Mouse (Mus musculus) layer of hippocampus, postnatal 25 days (tissue): ENCODE measurements around the gene Rai1. TPM values are rescaled to one million over a fixed set of nuclear protein-coding genes. Genes with fewer than 3 reads are reported as not detected.

ENCODE experiments used
- DNase-seq, 2 experiments: peaks; one replicate each; pipeline ENCODE4 v3.0.0; 2022; ENCODE audit warnings: mixed read lengths in 2 of 2, low spot score in 1 of 2; ENCODE audit errors: extremely low spot score in 1 of 2
- total RNA-seq, 2 experiments: library from RNA; stranded (reverse); gene quantifications; 2 replicates each; pipeline ENCODE4 v1.2.3; 2021

Rai1 gene
- total RNA-seq = 10 to 100 TPM; 60.2 to 76.4 TPM

DNA sequence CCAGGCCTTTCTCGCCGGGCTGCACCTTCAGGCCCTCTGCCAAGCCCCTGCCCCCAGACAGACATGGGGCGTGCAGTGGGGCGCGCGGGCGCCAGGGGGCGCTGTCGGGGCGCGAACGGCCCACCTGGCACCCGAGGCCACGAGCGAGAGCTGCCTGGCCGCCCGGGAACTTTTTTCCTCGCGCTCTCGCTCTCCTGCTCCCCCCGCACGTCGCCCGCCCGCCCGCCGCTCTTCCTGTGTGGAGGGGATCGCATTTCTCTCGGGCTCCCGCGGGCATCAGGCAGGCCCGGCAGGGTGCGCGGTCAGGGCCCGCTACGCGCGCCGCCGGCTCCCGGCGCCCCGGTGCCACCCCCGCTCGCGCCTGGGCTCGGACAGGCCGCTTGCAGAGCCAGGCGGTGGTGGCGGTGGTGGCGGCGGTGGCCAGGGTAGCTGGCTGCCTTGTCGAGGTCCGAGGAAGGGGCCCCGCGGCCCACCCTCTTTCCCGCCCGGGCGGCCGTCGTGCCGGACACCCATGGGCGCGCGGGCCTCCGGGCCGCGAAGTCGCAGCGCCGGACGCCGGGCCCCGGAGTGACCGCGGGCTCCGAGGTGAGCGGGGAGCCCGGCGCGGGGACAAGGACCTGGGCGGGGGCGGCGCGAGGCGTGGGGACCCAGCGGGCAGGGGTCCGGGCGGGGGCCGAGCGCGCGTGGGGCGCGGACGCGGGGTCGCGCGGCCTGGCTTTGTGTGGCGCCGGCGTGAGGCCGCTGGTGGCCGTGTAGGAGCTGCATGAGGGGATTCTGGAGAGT lies at the start of gene Rai1:
TSS of gene Rai1 (plus strand) at position 204 of the 783 bp plus-strand sequence.
- DNase-seq = peak; percentile 94 to 96

DNA sequence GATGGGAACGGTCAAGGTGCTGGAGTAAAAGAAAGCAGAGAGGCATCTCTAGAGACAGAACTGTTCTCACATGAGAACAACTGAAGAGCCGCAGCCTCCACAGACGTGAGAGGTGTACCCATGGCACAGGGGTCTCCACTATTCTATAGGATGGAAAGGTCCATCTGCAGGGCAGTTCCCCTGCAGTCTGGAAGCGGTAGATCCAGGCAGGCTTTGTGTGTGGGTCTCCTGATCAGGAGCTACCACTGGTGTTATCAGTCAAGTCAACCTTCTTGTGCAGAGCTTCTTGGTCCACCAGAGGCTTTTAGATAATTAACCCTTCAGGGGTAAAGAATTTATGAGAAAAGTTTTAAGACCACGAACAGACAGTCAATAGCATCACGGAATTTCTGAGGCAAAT lies 48.3 kb upstream of the Rai1 start:
- DNase-seq = no peak

DNA sequence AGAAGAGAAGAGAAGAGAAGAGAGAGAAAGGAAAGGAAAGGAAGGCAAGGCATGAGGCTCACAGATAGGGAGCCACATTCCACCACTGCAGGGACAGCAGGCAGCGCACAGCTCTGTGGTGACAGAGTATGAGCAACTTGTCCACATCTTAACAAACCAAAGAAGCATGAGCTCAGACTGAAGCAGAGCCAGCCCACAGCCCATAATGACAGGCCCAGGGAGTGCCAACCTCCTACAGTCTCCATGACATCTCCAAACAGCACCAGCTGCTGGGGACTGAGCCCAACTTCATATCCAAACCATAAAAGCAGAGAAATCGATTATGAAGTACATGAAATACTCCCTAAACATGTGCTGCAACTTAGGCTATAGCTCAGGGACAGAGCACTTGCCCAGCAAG lies 46.8 kb upstream of the Rai1 start:
- no peak for DNase-seq

DNA sequence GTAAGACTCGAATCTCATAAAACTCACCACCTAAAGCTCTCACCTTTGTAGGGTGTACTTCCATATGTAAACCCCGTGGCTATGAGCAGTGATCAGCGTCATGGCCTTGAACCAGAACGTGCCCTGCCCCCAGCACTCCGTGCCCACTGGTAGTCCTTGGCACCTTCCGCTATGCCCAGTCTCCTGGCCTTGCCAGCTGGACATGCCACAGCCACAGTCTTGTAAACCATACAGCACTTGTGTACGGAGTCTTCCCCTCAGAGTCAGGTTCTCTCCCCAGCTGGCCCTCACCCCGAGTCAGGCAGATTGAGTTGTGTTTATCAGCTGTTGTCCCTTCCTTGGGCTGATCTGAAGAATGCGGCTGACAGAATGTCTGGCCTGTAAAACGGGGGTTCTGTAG lies 46.4 kb upstream of the Rai1 start:
- DNase-seq = no peak

DNA sequence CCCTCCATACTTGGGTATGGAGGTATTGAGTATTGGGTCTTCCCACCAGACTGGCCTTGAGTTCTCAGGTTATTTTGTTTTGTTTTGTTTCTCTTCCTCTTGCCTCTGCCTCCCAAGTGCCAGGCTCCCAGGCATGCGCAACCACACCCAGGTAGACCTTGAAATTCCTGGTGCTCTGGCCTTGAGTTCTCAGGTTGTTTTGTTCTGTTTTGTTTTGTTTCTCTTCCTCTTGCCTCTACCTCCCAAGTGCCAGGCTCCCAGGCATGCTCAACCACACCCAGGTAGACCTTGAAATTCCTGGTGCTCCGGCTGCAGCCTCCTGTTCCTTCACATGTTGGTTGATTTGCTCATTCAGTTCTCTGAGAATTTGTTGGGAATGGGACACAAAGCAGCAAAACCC lies 44.8 kb upstream of the Rai1 start:
- no peak for DNase-seq

DNA sequence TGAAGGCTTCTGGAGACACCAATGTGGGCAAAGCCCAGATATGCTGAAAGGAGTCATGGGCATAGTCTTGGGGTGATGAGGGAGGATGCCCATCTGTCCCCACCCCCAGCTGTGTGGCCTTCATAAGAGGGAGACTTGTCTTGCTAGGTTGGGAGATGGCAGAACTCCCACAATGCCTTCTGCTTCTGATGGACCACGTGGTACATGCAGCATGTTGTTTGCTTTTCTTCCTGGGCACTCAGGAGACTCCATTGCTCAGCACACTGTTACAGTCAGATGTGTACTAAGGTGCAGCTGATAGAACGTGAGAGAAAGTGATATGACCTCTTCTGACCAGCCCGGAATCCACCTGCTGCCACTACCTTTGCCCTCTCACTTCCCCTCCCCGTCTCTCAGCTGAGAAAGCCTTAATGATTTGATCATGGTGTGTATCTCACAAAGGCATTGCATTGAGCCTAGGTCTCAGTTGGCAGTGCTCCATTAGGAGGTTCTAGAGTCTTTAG lies 43.3 kb upstream of the Rai1 start:
- DNase-seq = no peak

DNA sequence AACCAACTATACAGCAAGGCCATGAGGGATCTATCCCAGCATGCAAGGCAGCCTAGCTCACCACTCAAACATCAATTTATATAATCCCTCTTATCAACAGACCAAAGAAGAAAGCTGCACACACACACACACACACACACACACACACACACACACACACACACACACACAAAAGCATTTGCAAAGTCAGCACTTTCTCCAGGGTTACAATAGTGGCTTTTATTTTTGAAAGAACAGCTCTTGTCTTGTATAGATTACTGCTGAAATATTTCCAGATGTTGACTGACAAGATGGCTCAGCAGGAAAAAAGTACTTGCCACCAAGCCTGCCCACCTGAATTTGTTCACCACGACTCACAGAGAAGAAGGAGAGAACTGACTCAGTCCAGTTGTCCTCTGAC lies 39.5 kb upstream of the Rai1 start:
- no peak for DNase-seq

DNA sequence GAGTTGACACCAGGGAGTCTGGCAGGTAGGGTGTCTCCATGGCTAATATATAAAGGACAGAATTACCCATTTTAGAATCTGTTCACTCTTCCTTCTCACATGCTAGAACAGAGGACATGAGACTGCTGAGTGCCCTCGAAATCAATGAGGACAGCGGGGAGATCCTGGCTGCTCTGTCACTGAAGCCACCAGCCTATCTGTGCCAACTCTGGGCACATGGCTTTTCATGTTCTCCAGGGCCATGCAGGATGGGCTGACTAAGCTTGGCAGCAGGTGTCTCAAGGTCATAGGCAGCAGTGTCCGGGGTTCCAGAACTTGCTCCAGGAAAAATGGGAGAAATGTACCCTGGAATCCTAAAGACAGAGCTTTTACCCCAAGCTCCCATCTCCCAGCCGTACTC lies 37.2 kb upstream of the Rai1 start:
- no peak for DNase-seq

DNA sequence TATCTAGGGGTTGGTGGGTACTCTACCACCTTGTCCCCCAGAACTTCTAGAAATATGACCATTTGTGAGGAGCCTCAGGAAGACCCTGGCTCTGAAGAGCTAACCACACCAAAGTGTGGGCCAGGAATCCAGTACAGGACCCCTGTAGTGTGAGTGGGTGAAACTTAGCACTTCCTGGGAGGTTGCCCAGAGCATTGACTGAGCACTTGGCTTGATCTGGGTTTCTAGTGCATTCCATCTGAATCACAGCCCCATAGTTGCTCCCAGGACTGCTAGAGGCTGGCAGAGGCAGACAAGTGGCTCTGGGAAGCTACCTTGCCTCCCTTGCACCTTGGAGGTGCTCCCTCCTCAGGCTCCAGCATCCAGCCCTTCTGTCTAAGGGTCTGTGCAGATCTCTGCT lies 36.2 kb upstream of the Rai1 start:
- DNase-seq = no peak

DNA sequence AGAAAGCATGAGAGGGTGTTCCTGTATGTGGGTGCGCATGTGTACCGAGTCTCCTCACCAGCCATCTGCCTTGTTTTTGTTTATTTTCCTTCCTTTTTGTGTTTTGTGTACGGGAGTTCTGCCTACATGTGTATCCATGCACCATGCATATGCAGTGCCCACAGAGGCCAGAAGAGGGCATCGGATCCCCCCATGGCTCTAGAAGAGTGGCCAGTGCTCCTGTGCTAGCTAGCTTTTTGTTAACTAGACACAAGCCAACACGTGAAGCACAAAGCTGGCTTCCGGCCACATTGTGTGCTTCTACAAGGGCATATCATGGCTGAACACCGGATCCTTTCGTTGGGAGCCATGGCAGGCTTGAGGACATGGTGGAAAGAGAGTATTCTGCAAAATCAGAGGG lies 34.2 kb upstream of the Rai1 start:
- DNase-seq = peak in 1 of 2 experiments; percentile 53

DNA sequence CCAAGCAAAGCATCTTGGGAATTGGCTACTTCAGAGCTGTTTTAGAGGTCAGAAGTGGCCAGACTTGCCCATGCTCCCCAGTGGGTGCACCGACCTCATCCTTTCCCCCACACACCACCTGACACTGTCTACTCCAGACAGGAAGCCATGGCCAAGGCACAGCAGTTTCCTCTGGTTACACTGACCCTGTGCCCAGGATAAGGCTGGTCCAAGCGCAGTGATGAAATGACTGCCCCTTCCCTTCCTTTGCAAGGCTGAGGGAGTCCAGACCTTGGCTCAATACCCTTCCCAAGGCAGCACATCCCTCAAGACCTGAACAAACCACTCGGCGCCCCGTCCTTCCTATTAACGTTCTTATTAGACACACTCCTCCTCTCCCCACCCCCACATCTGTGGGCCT lies 33.6 kb upstream of the Rai1 start:
- no peak for DNase-seq

DNA sequence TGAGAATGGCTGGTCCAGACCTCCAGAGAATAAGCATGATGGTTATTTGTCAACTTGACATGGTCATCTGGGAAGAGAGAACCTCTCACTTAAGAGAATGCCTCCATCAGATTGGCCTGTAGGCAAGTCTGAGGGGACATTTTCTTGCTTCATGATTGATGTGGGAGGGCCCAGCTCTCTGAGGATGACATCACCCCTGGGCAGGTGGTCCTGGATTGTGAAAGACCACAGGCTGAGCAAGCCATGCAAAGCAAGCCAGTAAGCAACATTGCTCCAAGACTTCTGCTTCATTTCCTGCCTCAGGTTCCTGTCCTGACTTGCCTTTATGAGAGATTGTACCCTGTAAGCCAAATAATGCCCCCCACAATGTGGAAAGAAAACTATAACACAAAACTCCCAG lies 31.7 kb upstream of the Rai1 start:
- DNase-seq = no peak

DNA sequence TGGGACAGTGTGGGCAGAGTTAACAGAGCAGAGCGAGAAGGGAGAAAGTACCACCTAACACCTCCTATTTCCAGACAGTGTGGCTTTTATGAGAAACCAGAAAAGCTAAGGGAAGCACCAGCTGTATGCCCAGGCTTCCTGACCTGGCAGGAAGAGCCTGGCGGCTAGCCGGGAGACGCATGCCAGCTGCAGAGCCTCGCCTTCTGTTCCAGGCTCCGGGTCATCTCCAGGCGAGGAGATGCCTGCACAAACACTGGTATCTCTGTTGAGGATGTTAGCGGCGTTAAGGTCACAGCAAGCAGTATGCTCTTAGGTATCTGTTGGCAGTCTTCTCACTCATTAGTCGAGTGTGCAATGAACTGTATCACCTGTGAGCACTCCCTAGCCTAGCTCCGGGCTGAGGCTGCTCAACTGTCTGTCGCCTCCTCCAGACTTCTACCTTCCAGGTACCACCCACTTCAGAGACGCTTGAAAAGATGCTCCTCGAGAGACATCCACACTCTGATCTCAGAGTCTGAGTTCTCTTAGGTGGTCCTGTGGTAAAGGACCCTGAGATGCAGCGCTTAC lies 30.8 kb upstream of the Rai1 start:
- no peak for DNase-seq

DNA sequence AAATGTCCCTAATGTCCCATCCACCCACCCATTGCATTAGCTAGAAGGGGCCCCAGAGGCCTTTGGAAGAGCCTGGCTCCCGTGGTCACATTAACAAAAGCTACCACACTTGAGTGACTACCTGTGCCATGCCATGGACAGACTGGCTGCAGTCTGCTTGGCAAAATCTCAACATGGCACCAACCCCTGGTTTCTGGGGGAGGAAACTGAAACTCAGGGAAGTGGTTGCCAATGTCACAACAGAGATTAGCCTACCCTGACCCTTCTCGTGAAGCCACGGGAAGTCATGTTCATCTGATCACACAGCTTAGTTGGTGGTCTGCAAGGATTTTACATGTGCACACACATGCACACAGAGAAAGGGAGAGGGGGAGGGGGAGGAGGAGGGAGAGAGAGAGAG lies 28.6 kb upstream of the Rai1 start:
- DNase-seq = no peak

DNA sequence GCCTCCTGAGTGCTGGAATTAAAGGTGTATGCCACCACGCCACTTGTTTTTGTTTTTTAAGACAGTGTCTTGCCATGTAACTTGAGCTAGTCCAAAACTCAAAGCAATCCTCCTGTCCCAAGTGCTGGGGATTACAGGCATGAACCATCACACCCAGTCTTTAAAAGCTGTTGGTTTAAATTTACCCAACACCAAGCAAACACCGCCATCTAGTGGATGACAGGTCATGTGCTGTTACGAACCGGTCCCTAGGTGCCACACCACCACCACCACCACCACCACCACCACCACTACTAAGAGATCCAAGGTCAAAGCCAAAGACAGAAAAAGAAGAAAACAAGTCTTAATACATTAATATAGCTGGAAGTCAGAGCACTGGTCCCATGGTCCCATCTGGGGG lies 28.0 kb upstream of the Rai1 start:
- DNase-seq = peak; percentile 29 to 79

DNA sequence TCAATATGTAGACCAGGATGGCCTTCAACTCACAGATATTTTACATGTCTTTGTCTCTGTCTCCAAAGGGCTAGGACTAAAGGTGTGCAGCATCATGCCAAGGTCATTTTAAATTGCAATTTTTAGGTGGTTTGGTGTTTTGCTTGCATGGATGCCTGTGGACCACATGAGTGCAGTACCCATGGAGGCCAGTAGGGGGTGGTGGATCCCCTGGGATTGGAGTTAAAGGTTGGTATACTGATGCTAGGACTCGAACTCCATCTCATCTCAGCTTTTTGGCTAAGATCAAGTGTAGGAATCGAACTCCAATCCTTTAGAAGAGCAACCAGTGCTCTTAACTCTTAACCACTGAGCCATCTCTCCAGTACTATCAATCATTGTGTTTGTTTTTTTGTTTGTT lies 20.2 kb upstream of the Rai1 start:
- no peak for DNase-seq

DNA sequence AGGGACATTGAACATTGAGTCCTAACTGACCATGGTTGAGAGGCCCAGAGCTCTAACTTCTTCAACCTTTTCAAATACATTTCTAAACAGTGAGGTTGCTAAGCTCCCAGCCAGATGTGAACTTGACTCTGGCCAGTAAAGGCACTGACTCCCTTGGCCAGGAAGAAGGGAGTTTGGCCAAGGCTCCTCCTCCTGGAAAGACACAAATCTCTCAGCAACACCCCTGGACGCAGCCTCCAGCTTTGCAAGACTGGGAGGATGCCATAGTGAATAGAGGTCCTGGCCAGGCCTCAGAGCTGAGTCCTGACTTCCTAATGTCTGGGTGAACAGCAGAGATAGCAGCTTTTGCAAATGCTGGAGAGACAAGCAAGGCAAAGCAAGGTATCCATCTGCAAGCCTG lies 18.1 kb upstream of the Rai1 start:
- no peak for DNase-seq

DNA sequence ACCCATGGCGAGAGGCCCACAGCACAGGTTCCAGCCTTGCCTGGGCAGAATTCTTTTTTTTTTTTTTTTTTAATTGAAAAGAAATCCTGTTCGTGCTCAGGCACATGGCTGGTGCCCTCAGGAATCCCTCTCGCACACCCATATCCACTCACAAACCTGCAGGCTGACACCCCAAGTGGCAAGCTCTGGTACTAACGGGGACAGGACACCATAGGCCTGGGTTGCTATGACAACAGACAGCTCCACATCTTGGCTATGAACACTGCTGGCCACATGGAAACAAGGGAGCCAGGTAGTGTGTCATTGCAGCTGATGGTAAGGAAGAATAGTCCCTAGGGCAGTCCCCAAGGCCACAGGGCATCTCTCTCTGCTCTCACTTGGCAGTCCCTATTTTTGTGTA lies 15.9 kb upstream of the Rai1 start:
- no peak for DNase-seq

DNA sequence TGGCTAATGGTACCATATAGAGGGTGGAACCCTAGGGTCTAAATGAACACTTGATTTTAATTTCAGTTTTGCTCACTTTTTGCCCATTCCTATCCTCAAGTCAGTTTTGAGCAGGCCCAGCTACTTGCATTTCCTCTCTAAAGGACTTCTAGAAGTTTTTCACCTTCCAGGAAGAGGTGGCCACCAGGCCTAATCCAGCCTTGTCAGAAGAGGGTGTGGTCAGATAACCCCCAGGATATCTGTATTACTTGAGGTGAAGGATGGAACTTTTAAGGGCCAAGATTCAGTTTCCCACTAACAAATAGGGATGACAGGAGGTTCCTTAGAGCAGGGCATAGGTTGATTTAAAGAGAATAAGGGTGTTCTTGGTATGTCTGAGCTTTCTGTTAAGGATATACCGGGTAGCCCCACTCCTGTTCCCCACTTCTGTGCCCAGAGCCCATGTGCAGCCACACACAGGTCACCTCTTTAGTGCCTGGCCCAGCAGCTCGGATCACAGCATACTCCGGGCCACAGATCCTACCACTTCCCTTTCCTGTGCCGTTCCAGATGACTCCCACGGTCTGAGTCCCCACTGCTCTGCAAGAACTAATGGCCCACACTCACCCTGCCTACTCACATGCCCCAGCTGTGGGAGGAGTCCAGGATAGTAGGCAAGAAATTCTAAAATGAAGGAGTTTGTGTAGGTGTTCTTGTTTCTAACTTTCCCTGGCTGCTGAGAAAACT lies 14.0 kb upstream of the Rai1 start:
- DNase-seq = no peak

DNA sequence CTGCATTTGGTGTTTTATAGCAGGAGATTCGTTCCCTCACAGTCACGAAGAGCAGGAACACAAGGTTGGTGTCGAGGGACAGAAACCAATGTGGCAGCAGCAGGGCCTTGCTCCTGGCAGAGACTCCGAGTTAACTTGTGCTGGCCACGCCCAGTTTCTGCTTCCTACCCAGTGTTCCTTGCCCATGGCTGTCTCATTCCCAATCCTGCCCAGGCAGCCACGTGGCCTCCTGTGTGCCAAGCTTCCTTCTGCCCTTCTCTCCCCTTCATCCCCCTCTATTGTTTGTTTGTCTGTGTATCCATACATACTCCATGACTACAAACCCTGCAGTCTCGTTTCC lies 13.4 kb upstream of the Rai1 start:
- no peak for DNase-seq

DNA sequence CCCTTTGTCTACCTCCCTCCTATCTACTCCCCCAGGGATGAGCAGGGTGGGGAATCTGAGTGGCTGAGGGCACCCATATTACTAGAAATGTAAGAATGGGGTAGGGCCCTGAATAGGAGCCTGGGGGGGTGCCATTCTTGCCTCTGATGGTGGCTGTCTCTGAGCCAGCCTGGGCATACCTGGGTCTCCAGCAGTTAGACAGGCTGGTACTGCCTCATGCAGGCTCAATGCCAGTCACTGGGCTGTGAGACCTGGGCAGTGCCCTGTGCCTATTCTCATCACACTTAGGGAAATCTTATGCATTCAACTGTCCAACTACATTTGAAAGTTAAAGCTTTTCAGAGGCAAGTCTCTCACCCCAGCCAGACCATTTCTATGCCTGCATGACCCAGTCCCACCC lies 11.6 kb upstream of the Rai1 start:
- no peak for DNase-seq
